Mouse (Mus musculus) hindbrain, embryonic 11.5 days (tissue): ENCODE measurements around the gene Kcnk2. TPM values are rescaled to one million over a fixed set of nuclear protein-coding genes. Genes with fewer than 3 reads are reported as not detected.
"Not testable (repeated sequence)": the region's sequence is repeated elsewhere in the genome, so short reads cannot be mapped to it uniquely, and the experiment has no call there.

Source experiments
- ATAC-seq: fragments of 200-750 bp; cut with Nextera tagmentation; 2 replicates; pipeline ENCODE4 v1.8.0; 2017; ENCODE audit warnings: mild to moderate bottlenecking, moderate TSS enrichment, moderate library complexity; ENCODE audit not compliant: low FRiP score
- DNase-seq: peaks from one replicate; pipeline ENCODE4 v3.0.0-alpha.2; 2015; ENCODE audit warnings: low spot score
- H3K27ac ChIP-seq: fragments of 300-500 bp; sonication (generic); 2 replicates; pipeline ENCODE4 v1.5.1; 2014; ENCODE audit warnings: mild to moderate bottlenecking, low read depth, low read length
- H3K27me3 ChIP-seq: fragments of 300-500 bp; sonication (generic); 2 replicates; pipeline ENCODE4 v1.6.1; 2014; ENCODE audit warnings: mild to moderate bottlenecking, low read length, moderate library complexity, mixed read lengths; ENCODE audit not compliant: control insufficient read depth, insufficient read depth
- H3K36me3 ChIP-seq: fragments of 300-500 bp; sonication (generic); 2 replicates; pipeline ENCODE4 v1.6.1; 2014; ENCODE audit warnings: mild to moderate bottlenecking, low read length, moderate library complexity, mixed read lengths; ENCODE audit not compliant: control insufficient read depth, insufficient read depth
- H3K4me1 ChIP-seq: fragments of 300-500 bp; sonication (generic); replicated peaks from 2 replicates; pipeline ENCODE4 v1.6.1; 2014; ENCODE audit warnings: low read length, mixed read lengths; ENCODE audit not compliant: control insufficient read depth, insufficient read depth
- H3K4me2 ChIP-seq: fragments of 300-500 bp; sonication (generic); replicated peaks from 2 replicates; pipeline ENCODE4 v1.6.1; 2014; ENCODE audit warnings: mild to moderate bottlenecking, low read depth, low read length
- H3K4me3 ChIP-seq: fragments of 300-500 bp; sonication (generic); 2 replicates; pipeline ENCODE4 v1.5.1; 2014; ENCODE audit warnings: low read depth, low read length
- H3K9ac ChIP-seq: fragments of 300-500 bp; sonication (generic); 2 replicates; pipeline ENCODE4 v1.6.1; 2014; ENCODE audit warnings: low read depth, low read length
- H3K9me3 ChIP-seq: fragments of 300-500 bp; sonication (generic); 2 replicates; pipeline ENCODE4 v1.6.1; 2016; ENCODE audit warnings: low read length; ENCODE audit not compliant: control insufficient read depth
- whole genome bisulfite sequencing: fragments of 180-500 bp; shearing (Covaris S2); extraction: QIAGEN DNeasy Blood & Tissue Kit; methylation state at CpG from one replicate; pipeline ENCODE4 v1.1.7; 2014; 5-methylcytosine and 5-hydroxymethylcytosine counted together
- polyA plus RNA-seq: library from polyadenylated mRNA; unstranded; fragments of >200 nt; fragmentation: Nextera tagmentation; extraction: Ambion mirVana; gene quantifications from 2 replicates; pipeline ENCODE4 v1.2.1, GENCODE M21; 2014

Gene Kcnk2
- polyA plus RNA-seq, 1 experiment from 2014 or later = 6.1 TPM

GRCm38 (mm10) chr1:189272281-189272680 lies 129.8 kb downstream of the Kcnk2 start:
- Histone ChIP-seq H3K4me3 (no peak overlapping the region), H3K9ac (no peak overlapping the region), H3K9me3 (no peaks in the 10 kb centered on the region), H3K27ac (no peak overlapping the region), H3K36me3 (no peaks in the 10 kb centered on the region), H3K27me3 (no peaks in the 10 kb centered on the region), H3K4me2 (no peak overlapping the region), H3K4me1 (no peaks in the 10 kb centered on the region)
- DNase-seq = no peak
- no peak for ATAC-seq
- WGBS = 94% methylated on average over 2 of the region's 2 CpGs

- no peak for ATAC-seq
- Histone ChIP-seq H3K4me3 (no peak overlapping the region), H3K9ac (no peak overlapping the region), H3K36me3 (no peaks in the 10 kb centered on the region), H3K27me3 (no peaks in the 10 kb centered on the region), H3K4me1 (no peaks in the 10 kb centered on the region), H3K9me3 (no peaks in the 10 kb centered on the region), H3K4me2 (no peak overlapping the region), H3K27ac (no peak overlapping the region)
- no peak for DNase-seq
Measured at GRCm38 (mm10) chr1:189253631-189254030, 148.4 kb downstream of the Kcnk2 start.

GRCm38 (mm10) chr1:189253207-189253606 lies 148.9 kb downstream of the Kcnk2 start:
- ATAC-seq = no peak
- WGBS = 65% methylated on average over 3 of the region's 3 CpGs
- no peaks in the 10 kb centered on the region for H3K27me3 ChIP-seq
- no peak overlapping the region for H3K4me3 ChIP-seq
- peak; percentile 27 for DNase-seq
- no peak overlapping the region for H3K9ac ChIP-seq
- no peak overlapping the region for H3K27ac ChIP-seq
- H3K4me1 ChIP-seq = no peaks in the 10 kb centered on the region
- H3K9me3 ChIP-seq = no peaks in the 10 kb centered on the region
- no peaks in the 10 kb centered on the region for H3K36me3 ChIP-seq
- no peak overlapping the region for H3K4me2 ChIP-seq

- not testable (repeated sequence) for H3K4me1 ChIP-seq, H3K36me3 ChIP-seq, H3K9me3 ChIP-seq, H3K4me2 ChIP-seq, H3K9ac ChIP-seq, H3K27ac ChIP-seq, H3K27me3 ChIP-seq, ATAC-seq, DNase-seq, H3K4me3 ChIP-seq
- 83% methylated on average over 2 of the region's 2 CpGs for WGBS
Measured at GRCm38 (mm10) chr1:189243206-189243605, 158.9 kb downstream of the Kcnk2 start.

GRCm38 (mm10) chr1:189235261-189235660 lies 166.8 kb downstream of the Kcnk2 start:
- WGBS = 65% methylated on average over 5 of the region's 5 CpGs
- no peak for ATAC-seq

GRCm38 (mm10) chr1:189232829-189233228 lies 169.2 kb downstream of the Kcnk2 start:
- no peak for DNase-seq
- H3K36me3 ChIP-seq = no peaks in the 10 kb centered on the region
- no peaks in the 10 kb centered on the region for H3K27me3 ChIP-seq
- no peak overlapping the region for H3K4me2 ChIP-seq
- no peak overlapping the region for H3K4me3 ChIP-seq
- H3K9ac ChIP-seq = no peak overlapping the region
- no peak for ATAC-seq
- peaks cover 4% of the 10 kb centered on the region for H3K4me1 ChIP-seq
- no peaks in the 10 kb centered on the region for H3K9me3 ChIP-seq
- WGBS = 88% methylated on average over 6 of the region's 6 CpGs
- no peak overlapping the region for H3K27ac ChIP-seq

More at GRCm38 (mm10) chr1:189235261-189235660, 166.8 kb downstream of the Kcnk2 start:
- Histone ChIP-seq H3K27ac (no peak overlapping the region), H3K27me3 (no peaks in the 10 kb centered on the region), H3K9ac (no peak overlapping the region), H3K36me3 (no peaks in the 10 kb centered on the region), H3K4me1 (no peaks in the 10 kb centered on the region), H3K4me2 (no peak overlapping the region), H3K4me3 (no peak overlapping the region), H3K9me3 (no peaks in the 10 kb centered on the region)
- DNase-seq = no peak

- Histone ChIP-seq H3K4me3 (no peak overlapping the region), H3K4me2 (no peak overlapping the region), H3K36me3 (no peaks in the 10 kb centered on the region), H3K27ac (no peak overlapping the region), H3K9me3 (no peaks in the 10 kb centered on the region), H3K9ac (no peak overlapping the region), H3K27me3 (no peaks in the 10 kb centered on the region), H3K4me1 (peaks cover 4% of the 10 kb centered on the region)
- ATAC-seq = peak; percentile 51; the same call in 1 of the 2 replicates
- WGBS = 70% methylated on average over 19 of the region's 19 CpGs
- DNase-seq = peak; percentile 19
Measured at GRCm38 (mm10) chr1:189228222-189229084, 173.6 kb downstream of the Kcnk2 start.

GRCm38 (mm10) chr1:189227479-189227878 lies 174.6 kb downstream of the Kcnk2 start:
- Histone ChIP-seq H3K9ac (no peak overlapping the region), H3K4me3 (no peak overlapping the region), H3K9me3 (no peaks in the 10 kb centered on the region), H3K4me1 (peaks cover 4% of the 10 kb centered on the region), H3K27ac (no peak overlapping the region), H3K36me3 (no peaks in the 10 kb centered on the region), H3K4me2 (no peak overlapping the region), H3K27me3 (no peaks in the 10 kb centered on the region)
- DNase-seq (no peak), ATAC-seq (no peak)
- 72% methylated on average over 4 of the region's 4 CpGs for WGBS

- DNase-seq (no peak), ATAC-seq (no peak)
- H3K4me1 ChIP-seq = no peaks in the 10 kb centered on the region
- no peak overlapping the region for H3K4me2 ChIP-seq
- H3K27ac ChIP-seq = no peak overlapping the region
- no peak overlapping the region for H3K9ac ChIP-seq
- H3K36me3 ChIP-seq = no peaks in the 10 kb centered on the region
- H3K4me3 ChIP-seq = no peak overlapping the region
- H3K9me3 ChIP-seq = no peaks in the 10 kb centered on the region
- no peaks in the 10 kb centered on the region for H3K27me3 ChIP-seq
- 85% methylated on average over 10 of the region's 10 CpGs for WGBS
Measured at GRCm38 (mm10) chr1:189219051-189219450, 183.0 kb downstream of the Kcnk2 start.
